Mouse (Mus musculus): ENCODE results near the gene Plekhb1.

Plekhb1 gene

GRCm38 (mm10) chr7:100662231-100662630, at the start of gene Plekhb1:
Plekhb1 (minus strand) TSS chr7:100662414.
- in situ Hi-C loops (cut with MboI, MseI), result no loop called here

GRCm38 (mm10) chr7:100706883-100707480, 44.8 kb upstream of the Plekhb1 start:
- in situ Hi-C loops (cut with MboI, MseI), result loop anchor here (10.0 kb wide), 1 partner anchor 1188 kb away; no protein-coding TSS in a partner anchor

- in situ Hi-C loops (cut with MboI, MseI), result loop anchor here (10.0 kb wide), 1 partner anchor 1189 kb away; no protein-coding TSS in a partner anchor
Measured at GRCm38 (mm10) chr7:100706143-100706841, 44.1 kb upstream of the Plekhb1 start, which contains the start of gene Fam168a. Fam168a (plus strand) TSS chr7:100706635.

GRCm38 (mm10) chr7:100699771-100700770, 37.9 kb upstream of the Plekhb1 start:
- in situ Hi-C loops (cut with MboI, MseI), result loop anchor here (10.0 kb wide), 1 partner anchor 1195 kb away; no protein-coding TSS in a partner anchor

GRCm38 (mm10) chr7:100693199-100693598, 31.0 kb upstream of the Plekhb1 start:
- in situ Hi-C loops (cut with MboI, MseI), result no loop called here

- in situ Hi-C loops (cut with MboI, MseI), result no loop called here
Measured at GRCm38 (mm10) chr7:100688471-100688870, 26.3 kb upstream of the Plekhb1 start.

GRCm38 (mm10) chr7:100685061-100686030, 23.1 kb upstream of the Plekhb1 start:
- in situ Hi-C loops (cut with MboI, MseI), result no loop called here

GRCm38 (mm10) chr7:100684538-100684937, 22.3 kb upstream of the Plekhb1 start:
- in situ Hi-C loops (cut with MboI, MseI), result no loop called here

GRCm38 (mm10) chr7:100684081-100684480, 21.9 kb upstream of the Plekhb1 start:
- in situ Hi-C loops (cut with MboI, MseI), result no loop called here

- in situ Hi-C loops (cut with MboI, MseI), result no loop called here
Measured at GRCm38 (mm10) chr7:100683241-100683640, 21.0 kb upstream of the Plekhb1 start.

- in situ Hi-C loops (cut with MboI, MseI), result no loop called here
Measured at GRCm38 (mm10) chr7:100681132-100681531, 18.9 kb upstream of the Plekhb1 start.

- in situ Hi-C loops (cut with MboI, MseI), result loop anchor here (5.0 kb wide), 1 partner anchor 93 kb away; no protein-coding TSS in a partner anchor
Measured at GRCm38 (mm10) chr7:100678948-100679880, 17.0 kb upstream of the Plekhb1 start.

- in situ Hi-C loops (cut with MboI, MseI), result loop anchor here (5.0 kb wide), 1 partner anchor 94 kb away; no protein-coding TSS in a partner anchor
Measured at GRCm38 (mm10) chr7:100678052-100678451, 15.8 kb upstream of the Plekhb1 start.

- in situ Hi-C loops (cut with MboI, MseI), result loop anchor here (5.0 kb wide), 1 partner anchor 97 kb away; no protein-coding TSS in a partner anchor
Measured at GRCm38 (mm10) chr7:100674941-100675340, 12.7 kb upstream of the Plekhb1 start.

GRCm38 (mm10) chr7:100673452-100673851, 11.2 kb upstream of the Plekhb1 start:
- in situ Hi-C loops (cut with MboI, MseI), result no loop called here

GRCm38 (mm10) chr7:100670646-100671045, 8.4 kb upstream of the Plekhb1 start:
- in situ Hi-C loops (cut with MboI, MseI), result no loop called here

- in situ Hi-C loops (cut with MboI, MseI), result no loop called here
Measured at GRCm38 (mm10) chr7:100663729-100664304, 1.6 kb upstream of the Plekhb1 start.

- in situ Hi-C loops (cut with MboI, MseI), result no loop called here
Measured at GRCm38 (mm10) chr7:100663190-100663589, 976 bp upstream of the Plekhb1 start.

- in situ Hi-C loops (cut with MboI, MseI), result no loop called here
Measured at GRCm38 (mm10) chr7:100661264-100661663, 950 bp downstream of the Plekhb1 start.
